Mouse (Mus musculus): ENCODE measurements around the gene Gm3448. TPM values are rescaled to one million over a fixed set of nuclear protein-coding genes. Genes with fewer than 3 reads are reported as not detected.
"Not testable (repeated sequence)": the region's sequence is repeated elsewhere in the genome, so short reads cannot be mapped to it uniquely, and the experiment has no call there.

The Gm3448 gene
- 6.4 and 6.5 TPM in 2 replicates for polyA plus RNA-seq (2016; fragmentation: Nextera tagmentation; extraction: Ambion mirVana)

GRCm38 (mm10) chr17:15041175-15041729, at the start of gene Gm3448, which contains the start of the genes Ermard and Tcte3:
Gene Gm3448, minus strand, starts transcription at chr17:15041537.
Gene Ermard, plus strand, starts transcription at chr17:15041208.
Gene Tcte3, minus strand, starts transcription at chr17:15041488.
- not testable (repeated sequence) for H3K27ac ChIP-seq (replicated peaks); H3K4me1 ChIP-seq; H3K9me3 ChIP-seq; H3K4me2 ChIP-seq (replicated peaks); H3K27me3 ChIP-seq; H3K36me3 ChIP-seq; H3K9ac ChIP-seq (replicated peaks)
- H3K4me3 ChIP-seq = 0 out of 2 replicates have a peak within 1 kb of the TSS, but pooled peaks have one; percentile 25
- peak; percentile 98 for ATAC-seq (ENCODE audit: low FRiP score, low read depth)
- 1% methylated on average over 16 of the region's 56 CpGs for WGBS

- Histone ChIP-seq H3K27me3 (no peaks in the 10 kb centered on the region), H3K9ac (replicated peaks) (no peak overlapping the region), H3K4me2 (replicated peaks) (0 out of 2 replicates have a peak overlapping the region, but pooled peaks have one; percentile 3), H3K27ac (replicated peaks) (peak overlapping the region; percentile 58), H3K4me3 (no peak overlapping the region), H3K9me3 (no peaks in the 10 kb centered on the region), H3K4me1 (peaks cover 22% of the 10 kb centered on the region), H3K36me3 (no peaks in the 10 kb centered on the region)
- 30% methylated on average over 8 of the region's 8 CpGs for WGBS
- peak; percentile 73 for ATAC-seq (ENCODE audit: low FRiP score, low read depth)
Observed at GRCm38 (mm10) chr17:15088591-15089001, 47.3 kb upstream of the Gm3448 start.

- H3K4me1 ChIP-seq = peaks cover 22% of the 10 kb centered on the region
- H3K4me2 ChIP-seq (replicated peaks) = no peak overlapping the region
- WGBS = 41% methylated on average over 2 of the region's 2 CpGs
- H3K9ac ChIP-seq (replicated peaks) = no peak overlapping the region
- H3K4me3 ChIP-seq = no peak overlapping the region
- no peaks in the 10 kb centered on the region for H3K36me3 ChIP-seq
- H3K27me3 ChIP-seq = peaks cover 4% of the 10 kb centered on the region; the same call in 1 of the 2 replicates
- H3K27ac ChIP-seq (replicated peaks) = peak overlapping the region; percentile 58
- H3K9me3 ChIP-seq = no peaks in the 10 kb centered on the region
- ATAC-seq (ENCODE audit: low FRiP score, low read depth) = peak; percentile 47
Observed at GRCm38 (mm10) chr17:15088166-15088565, 46.8 kb upstream of the Gm3448 start.

GRCm38 (mm10) chr17:15085006-15085405, 43.7 kb upstream of the Gm3448 start:
- no peak for ATAC-seq (ENCODE audit: low FRiP score, low read depth)
- peaks cover 28% of the 10 kb centered on the region for H3K4me1 ChIP-seq
- H3K4me2 ChIP-seq (replicated peaks) = no peak overlapping the region
- no peaks in the 10 kb centered on the region for H3K9me3 ChIP-seq
- H3K9ac ChIP-seq (replicated peaks) = no peak overlapping the region
- H3K4me3 ChIP-seq = no peak overlapping the region
- H3K27ac ChIP-seq (replicated peaks) = no peak overlapping the region
- 65% methylated on average over 2 of the region's 2 CpGs for WGBS
- no peaks in the 10 kb centered on the region for H3K36me3 ChIP-seq
- peaks cover 6% of the 10 kb centered on the region for H3K27me3 ChIP-seq

- no peak overlapping the region for H3K4me3 ChIP-seq
- H3K9ac ChIP-seq (replicated peaks) = no peak overlapping the region
- peak; percentile 47; the same call in 1 of the 2 replicates for ATAC-seq (ENCODE audit: low FRiP score, low read depth)
- H3K27ac ChIP-seq (replicated peaks) = 0 out of 2 replicates have a peak overlapping the region, but pooled peaks have one; percentile 11
- WGBS = 75% methylated on average over 13 of the region's 13 CpGs
- peaks cover 6% of the 10 kb centered on the region for H3K27me3 ChIP-seq
- H3K9me3 ChIP-seq = no peaks in the 10 kb centered on the region
- no peak overlapping the region for H3K4me2 ChIP-seq (replicated peaks)
- H3K36me3 ChIP-seq = no peaks in the 10 kb centered on the region
- peaks cover 28% of the 10 kb centered on the region for H3K4me1 ChIP-seq
Observed at GRCm38 (mm10) chr17:15084226-15084848, 43.0 kb upstream of the Gm3448 start.

- Histone ChIP-seq H3K4me2 (replicated peaks) (no peak overlapping the region), H3K36me3 (no peaks in the 10 kb centered on the region), H3K27me3 (peaks cover 22% of the 10 kb centered on the region), H3K9ac (replicated peaks) (no peak overlapping the region), H3K27ac (replicated peaks) (no peak overlapping the region), H3K9me3 (no peaks in the 10 kb centered on the region), H3K4me3 (no peak overlapping the region), H3K4me1 (peaks cover 9% of the 10 kb centered on the region)
- WGBS = 52% methylated on average over 2 of the region's 2 CpGs
- ATAC-seq (ENCODE audit: low FRiP score, low read depth) = no peak
Observed at GRCm38 (mm10) chr17:15077536-15077935, 36.2 kb upstream of the Gm3448 start.

- Histone ChIP-seq H3K27me3 (peaks cover 22% of the 10 kb centered on the region), H3K9me3 (no peaks in the 10 kb centered on the region), H3K36me3 (no peaks in the 10 kb centered on the region), H3K4me2 (replicated peaks) (no peak overlapping the region), H3K27ac (replicated peaks) (no peak overlapping the region), H3K4me1 (0 out of 2 replicates have a peak, but pooled peaks cover 2% of the 10 kb centered on the region), H3K9ac (replicated peaks) (no peak overlapping the region), H3K4me3 (no peak overlapping the region)
- WGBS = 84% methylated on average over 8 of the region's 8 CpGs
- no peak for ATAC-seq (ENCODE audit: low FRiP score, low read depth)
Observed at GRCm38 (mm10) chr17:15075033-15075432, 33.7 kb upstream of the Gm3448 start.

- no peak overlapping the region for H3K4me2 ChIP-seq (replicated peaks)
- no peak overlapping the region for H3K27ac ChIP-seq (replicated peaks)
- no peak overlapping the region for H3K4me3 ChIP-seq
- H3K27me3 ChIP-seq = peaks cover 18% of the 10 kb centered on the region
- no peaks in the 10 kb centered on the region for H3K36me3 ChIP-seq
- H3K4me1 ChIP-seq = no peaks in the 10 kb centered on the region
- H3K9ac ChIP-seq (replicated peaks) = no peak overlapping the region
- 94% methylated on average over 2 of the region's 2 CpGs for WGBS
- ATAC-seq (ENCODE audit: low FRiP score, low read depth) = no peak
- H3K9me3 ChIP-seq = no peaks in the 10 kb centered on the region
Observed at GRCm38 (mm10) chr17:15072211-15072610, 30.9 kb upstream of the Gm3448 start.

- no peaks in the 10 kb centered on the region for H3K36me3 ChIP-seq
- H3K4me3 ChIP-seq = no peak overlapping the region
- H3K4me1 ChIP-seq = peaks cover 7% of the 10 kb centered on the region
- ATAC-seq (ENCODE audit: low FRiP score, low read depth) = no peak
- H3K9me3 ChIP-seq = no peaks in the 10 kb centered on the region
- H3K4me2 ChIP-seq (replicated peaks) = no peak overlapping the region
- 70% methylated on average over 2 of the region's 2 CpGs for WGBS
- peaks cover 7% of the 10 kb centered on the region; the same call in 1 of the 2 replicates for H3K27me3 ChIP-seq
- no peak overlapping the region for H3K9ac ChIP-seq (replicated peaks)
- H3K27ac ChIP-seq (replicated peaks) = no peak overlapping the region
Observed at GRCm38 (mm10) chr17:15069124-15069523, 27.8 kb upstream of the Gm3448 start.

GRCm38 (mm10) chr17:15068040-15068792, 26.9 kb upstream of the Gm3448 start:
- H3K9ac ChIP-seq (replicated peaks) = no peak overlapping the region
- no peaks in the 10 kb centered on the region for H3K9me3 ChIP-seq
- H3K27me3 ChIP-seq = 0 out of 2 replicates have a peak, but pooled peaks cover 7% of the 10 kb centered on the region
- peaks cover 7% of the 10 kb centered on the region for H3K4me1 ChIP-seq
- H3K27ac ChIP-seq (replicated peaks) = no peak overlapping the region
- H3K4me2 ChIP-seq (replicated peaks) = no peak overlapping the region
- no peak for ATAC-seq (ENCODE audit: low FRiP score, low read depth)
- no peaks in the 10 kb centered on the region for H3K36me3 ChIP-seq
- no peak overlapping the region for H3K4me3 ChIP-seq
- WGBS = 85% methylated on average over 8 of the region's 8 CpGs

GRCm38 (mm10) chr17:15066911-15067310, 25.6 kb upstream of the Gm3448 start:
- no peak overlapping the region for H3K27ac ChIP-seq (replicated peaks)
- H3K27me3 ChIP-seq = 0 out of 2 replicates have a peak, but pooled peaks cover 7% of the 10 kb centered on the region

GRCm38 (mm10) chr17:15066066-15066465, 24.7 kb upstream of the Gm3448 start:
- H3K4me1 ChIP-seq = peaks cover 7% of the 10 kb centered on the region
- H3K36me3 ChIP-seq = peaks cover 18% of the 10 kb centered on the region
- peak overlapping the region; percentile 70 for H3K27ac ChIP-seq (replicated peaks)
- H3K9me3 ChIP-seq = no peaks in the 10 kb centered on the region
- peak overlapping the region; percentile 41 for H3K4me2 ChIP-seq (replicated peaks)
- H3K4me3 ChIP-seq = 0 out of 2 replicates have a peak overlapping the region, but pooled peaks have one; percentile 9
- WGBS = 42% methylated on average over 6 of the region's 6 CpGs
- H3K27me3 ChIP-seq = 0 out of 2 replicates have a peak, but pooled peaks cover 7% of the 10 kb centered on the region
- H3K9ac ChIP-seq (replicated peaks) = no peak overlapping the region
- peak; percentile 89 for ATAC-seq (ENCODE audit: low FRiP score, low read depth)

More at GRCm38 (mm10) chr17:15066911-15067310, 25.6 kb upstream of the Gm3448 start:
- no peak overlapping the region for H3K4me2 ChIP-seq (replicated peaks)
- WGBS = 73% methylated on average over 1 of the region's 1 CpGs
- H3K4me1 ChIP-seq = peaks cover 7% of the 10 kb centered on the region
- no peak overlapping the region for H3K9ac ChIP-seq (replicated peaks)
- H3K9me3 ChIP-seq = no peaks in the 10 kb centered on the region
- no peak overlapping the region for H3K4me3 ChIP-seq
- peaks cover 12% of the 10 kb centered on the region for H3K36me3 ChIP-seq
- ATAC-seq (ENCODE audit: low FRiP score, low read depth) = no peak
